Mouse (Mus musculus) frontal cortex, postnatal 10 days (tissue): ENCODE measurements at regions not wholly inside any gene's neighbourhood (a gene's known extent, or its start where the extent isn't known, plus 50 kb on each side); places are given as distances from the start of the nearest gene placed in this dataset.
"Not testable (repeated sequence)": the region's sequence is repeated elsewhere in the genome, so short reads cannot be mapped to it uniquely, and the experiment has no call there.

Experiments
- DNase-seq, 2 experiments: peaks; one replicate each; pipeline ENCODE4 v3.0.0; 2022; ENCODE audit warnings: low spot score in 2 of 2, mixed read lengths in 1 of 2

DNA sequence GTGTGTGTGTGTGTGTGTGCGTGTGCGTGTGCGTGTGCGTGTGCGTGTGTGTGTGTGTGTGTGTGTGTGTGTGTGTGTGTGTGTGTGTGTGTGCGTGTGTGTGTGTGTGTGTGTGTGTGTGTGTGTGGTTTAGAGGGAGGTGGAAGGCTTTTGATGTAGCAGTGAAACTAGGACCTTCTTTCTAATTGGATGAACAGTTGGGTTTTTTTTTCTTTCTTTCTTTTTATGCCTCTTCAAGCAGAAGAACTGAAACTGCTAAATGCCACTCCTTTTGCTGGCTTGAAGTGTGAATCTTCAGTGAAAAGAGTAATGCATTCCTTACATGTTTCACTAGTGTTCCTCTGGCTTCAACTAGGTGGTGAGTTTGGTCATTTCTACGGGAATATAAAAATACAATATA lies 828.8 kb upstream of the Olfr1507 start:
- DNase-seq = not testable (repeated sequence)

DNA sequence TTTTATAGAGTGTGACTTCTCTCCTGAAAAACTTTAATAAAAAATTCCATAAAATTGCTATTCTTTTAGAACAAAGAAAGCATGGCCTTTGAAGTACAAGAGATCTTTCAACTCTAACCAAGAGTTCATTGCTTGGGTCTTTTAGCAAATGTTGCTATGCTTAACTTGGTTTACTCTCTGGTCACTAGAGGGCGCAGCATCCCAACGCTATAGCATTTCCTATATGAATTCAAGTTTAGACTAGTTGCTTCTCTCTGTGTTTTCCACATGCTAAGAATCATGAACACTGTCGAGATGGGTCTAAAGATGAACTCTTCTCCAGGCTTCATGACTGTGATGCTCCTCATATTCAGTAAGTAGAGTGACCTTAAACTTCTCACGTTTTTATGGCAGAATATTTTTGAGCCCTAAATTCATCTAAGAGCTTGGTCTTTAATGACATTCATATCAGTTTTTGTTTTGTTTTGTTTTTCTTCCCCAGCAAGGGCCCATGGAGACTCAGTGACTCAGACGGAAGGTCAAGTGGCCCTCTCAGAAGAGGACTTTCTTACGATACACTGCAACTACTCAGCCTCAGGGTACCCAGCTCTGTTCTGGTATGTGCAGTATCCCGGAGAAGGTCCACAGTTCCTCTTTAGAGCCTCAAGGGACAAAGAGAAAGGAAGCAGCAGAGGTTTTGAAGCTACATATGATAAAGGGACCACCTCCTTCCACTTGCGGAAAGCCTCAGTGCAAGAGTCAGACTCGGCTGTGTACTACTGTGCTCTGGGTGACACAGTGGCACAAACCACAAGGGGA lies 823.2 kb upstream of the Olfr1507 start:
- not testable (repeated sequence) for DNase-seq

DNA sequence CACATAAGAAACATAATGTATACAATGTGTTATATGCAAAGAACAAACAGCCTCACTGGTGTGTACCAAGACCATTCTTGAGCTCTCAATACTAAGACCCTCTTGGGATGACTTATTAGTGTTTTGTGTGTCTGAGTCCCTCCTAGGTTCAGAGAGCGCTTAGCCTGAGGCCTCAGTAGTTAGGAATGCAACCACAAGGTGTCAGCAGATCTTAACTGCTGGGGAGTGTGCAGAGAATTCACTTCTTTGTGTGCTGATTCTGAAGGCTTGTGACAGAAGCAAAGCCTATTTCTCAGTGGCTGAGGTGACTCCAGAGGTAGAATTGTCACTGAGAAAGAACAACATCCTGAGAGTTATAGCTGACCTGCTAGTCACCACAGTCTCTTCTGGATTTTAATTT lies 816.9 kb upstream of the Olfr1507 start:
- not testable (repeated sequence) for DNase-seq

DNA sequence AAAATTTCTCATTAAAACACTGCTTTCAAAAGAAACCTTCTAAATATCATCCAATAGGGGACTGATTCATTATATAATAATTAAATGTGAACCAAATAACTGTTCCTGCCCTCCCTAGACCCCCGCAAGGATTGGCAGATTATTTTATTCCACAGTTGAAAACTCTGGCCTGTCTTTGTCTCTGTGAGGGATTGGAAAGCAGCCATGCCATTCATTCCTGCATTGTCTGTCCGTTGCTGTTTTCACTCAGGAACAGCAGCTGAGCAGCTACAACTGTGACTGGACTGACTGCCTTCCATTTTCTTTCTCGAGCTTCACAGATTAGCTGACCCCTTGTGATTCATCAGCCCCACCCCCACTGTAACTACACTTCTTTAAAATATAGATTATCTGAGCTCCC lies 807.6 kb upstream of the Olfr1507 start:
- DNase-seq = not testable (repeated sequence)

DNA sequence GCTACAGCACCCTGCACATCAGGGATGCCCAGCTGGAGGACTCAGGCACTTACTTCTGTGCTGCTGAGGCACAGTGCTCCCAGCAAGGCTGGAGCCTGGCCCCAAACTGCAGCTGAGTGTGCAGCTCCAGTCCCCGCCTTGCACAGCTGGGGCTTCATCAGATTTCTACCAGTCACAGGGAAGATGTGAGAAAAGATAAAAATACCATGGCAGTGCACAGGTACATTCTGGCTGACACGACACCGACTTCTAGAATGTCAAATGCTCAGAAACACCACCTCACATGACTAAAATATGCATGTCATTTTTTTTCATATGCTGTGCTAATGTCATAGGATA lies 806.9 kb upstream of the Olfr1507 start:
- DNase-seq = not testable (repeated sequence)

DNA sequence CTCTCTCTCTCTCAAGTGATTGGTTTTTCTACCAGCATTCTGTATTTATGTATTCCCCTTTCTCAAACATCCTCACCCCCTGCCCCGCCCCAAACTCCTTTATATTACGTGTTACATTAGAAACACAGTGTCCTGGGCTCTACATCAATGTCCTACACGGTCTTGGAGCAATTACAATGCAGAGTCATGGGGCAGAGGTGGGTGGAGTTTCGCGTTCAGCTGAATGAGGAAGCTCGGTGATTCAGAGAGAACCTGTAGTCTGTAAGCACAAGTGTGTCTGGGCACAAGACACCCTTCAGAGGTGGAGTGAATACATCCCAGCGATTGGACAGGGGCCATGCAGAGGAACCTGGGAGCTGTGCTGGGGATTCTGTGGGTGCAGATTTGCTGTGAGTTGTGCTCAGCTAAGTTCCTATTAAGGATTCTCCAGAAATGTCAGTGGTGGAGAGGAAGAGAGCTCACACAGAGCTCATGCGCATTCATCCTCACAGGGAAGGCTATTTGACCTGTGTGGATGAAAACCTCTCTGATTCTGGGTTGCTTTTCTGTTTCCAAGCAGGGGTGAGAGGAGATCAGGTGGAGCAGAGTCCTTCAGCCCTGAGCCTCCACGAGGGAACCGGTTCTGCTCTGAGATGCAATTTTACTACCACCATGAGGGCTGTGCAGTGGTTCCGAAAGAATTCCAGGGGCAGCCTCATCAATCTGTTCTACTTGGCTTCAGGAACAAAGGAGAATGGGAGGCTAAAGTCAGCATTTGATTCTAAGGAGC lies 806.4 kb upstream of the Olfr1507 start:
- not testable (repeated sequence) for DNase-seq

DNA sequence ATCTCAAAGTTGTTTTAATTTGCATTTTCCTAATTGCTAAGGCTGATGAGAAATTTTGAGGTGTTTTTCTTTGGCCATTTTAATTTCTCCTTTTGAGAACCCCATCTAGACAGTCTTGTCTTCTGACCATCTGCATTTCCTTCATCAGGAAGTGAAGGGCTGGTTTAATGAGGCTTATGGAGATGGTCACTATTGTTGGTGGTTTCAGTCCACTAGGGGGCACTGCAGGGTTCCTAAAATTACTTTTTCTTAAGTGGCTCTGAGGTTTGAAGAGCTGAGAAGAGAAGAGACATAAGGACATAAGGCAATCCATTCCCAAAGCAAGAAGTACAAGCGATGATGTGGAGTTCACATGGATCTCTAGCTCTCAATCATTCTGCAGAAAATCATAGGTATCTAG lies 805.6 kb upstream of the Olfr1507 start:
- not testable (repeated sequence) for DNase-seq

DNA sequence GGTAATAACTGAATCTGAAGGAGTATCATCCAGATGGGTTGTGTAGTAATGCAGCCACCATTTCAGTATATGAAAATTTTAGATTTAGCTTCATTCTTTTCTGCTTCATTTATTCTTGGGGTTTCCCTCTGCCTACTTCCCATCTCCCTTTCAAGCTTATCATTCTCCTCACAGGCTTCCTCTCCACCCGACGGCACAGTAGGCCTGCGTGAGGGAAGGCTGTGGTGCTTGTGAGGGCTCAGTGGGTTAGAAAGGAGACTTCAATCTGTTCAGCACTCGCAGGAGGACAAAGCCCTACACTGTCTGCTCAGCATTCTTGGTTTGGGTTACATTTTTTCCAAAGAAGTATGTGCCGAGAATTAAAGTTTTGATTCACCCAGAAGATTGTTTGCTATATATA lies 804.2 kb upstream of the Olfr1507 start:
- DNase-seq = not testable (repeated sequence)

DNA sequence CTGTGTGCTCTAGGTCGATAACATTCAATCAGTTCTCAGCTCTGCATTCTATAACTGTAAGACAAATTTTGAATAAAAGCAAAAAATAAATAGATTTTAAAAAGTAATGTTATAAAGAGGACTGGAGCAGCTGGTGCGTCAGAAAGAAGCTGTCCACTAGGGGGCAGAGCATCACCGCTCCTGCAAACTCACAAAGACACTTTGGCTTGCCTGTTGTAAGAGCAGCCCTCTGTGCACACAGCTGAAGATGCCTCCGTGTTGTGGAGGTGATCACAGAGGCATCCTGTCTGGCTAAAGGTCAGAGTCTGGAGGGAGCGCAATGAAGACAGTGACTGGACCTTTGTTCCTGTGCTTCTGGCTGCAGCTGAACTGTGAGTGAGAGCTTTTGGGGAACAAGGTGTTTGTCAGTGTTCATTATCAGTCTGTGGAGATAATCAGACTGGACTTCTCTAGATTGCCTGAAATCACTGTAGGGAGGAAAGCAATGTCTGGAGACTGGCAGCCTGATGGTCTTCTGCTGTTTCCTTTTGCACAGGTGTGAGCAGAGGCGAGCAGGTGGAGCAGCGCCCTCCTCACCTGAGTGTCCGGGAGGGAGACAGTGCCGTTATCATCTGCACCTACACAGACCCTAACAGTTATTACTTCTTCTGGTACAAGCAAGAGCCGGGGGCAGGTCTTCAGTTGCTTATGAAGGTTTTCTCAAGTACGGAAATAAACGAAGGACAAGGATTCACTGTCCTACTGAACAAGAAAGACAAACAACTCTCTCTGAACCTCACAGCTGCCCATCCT lies 788.0 kb upstream of the Olfr1507 start:
- DNase-seq = not testable (repeated sequence)

DNA sequence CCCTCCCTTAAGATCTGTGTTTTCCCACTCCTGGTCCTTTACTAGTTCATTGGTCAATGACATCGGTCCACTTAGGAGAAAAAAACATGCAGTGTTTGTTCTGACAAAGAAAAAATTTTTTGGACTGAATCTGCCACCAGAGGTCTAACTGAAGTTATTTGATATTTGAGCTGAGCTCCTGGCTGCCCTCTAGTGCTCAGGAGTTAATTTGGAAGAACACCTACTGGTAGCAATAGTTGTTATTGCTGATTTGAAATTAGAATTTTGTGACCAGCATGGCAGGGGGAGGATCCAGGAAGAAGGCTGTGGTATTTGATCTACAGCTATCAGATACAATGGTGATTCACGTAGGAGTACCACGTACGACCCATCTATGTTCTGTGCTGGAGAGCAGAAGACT lies 777.7 kb upstream of the Olfr1507 start:
- DNase-seq = not testable (repeated sequence)

DNA sequence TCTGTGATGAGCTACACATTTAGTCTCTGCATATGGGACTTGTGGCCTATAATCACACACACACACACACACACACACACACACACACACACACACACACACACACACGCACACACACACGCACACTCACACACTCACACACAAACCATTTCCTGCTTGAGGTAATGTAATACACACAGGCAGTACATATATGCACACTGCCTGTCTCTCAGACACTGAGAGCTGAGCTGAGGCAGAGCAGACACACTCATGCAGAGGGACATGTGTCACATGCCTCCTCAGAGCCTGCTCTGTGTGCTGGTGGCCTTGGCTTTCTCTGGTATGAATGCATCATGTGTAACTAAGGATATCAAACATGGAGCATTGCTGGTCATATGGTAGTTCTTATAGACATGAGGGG lies 772.1 kb upstream of the Olfr1507 start:
- not testable (repeated sequence) for DNase-seq

DNA sequence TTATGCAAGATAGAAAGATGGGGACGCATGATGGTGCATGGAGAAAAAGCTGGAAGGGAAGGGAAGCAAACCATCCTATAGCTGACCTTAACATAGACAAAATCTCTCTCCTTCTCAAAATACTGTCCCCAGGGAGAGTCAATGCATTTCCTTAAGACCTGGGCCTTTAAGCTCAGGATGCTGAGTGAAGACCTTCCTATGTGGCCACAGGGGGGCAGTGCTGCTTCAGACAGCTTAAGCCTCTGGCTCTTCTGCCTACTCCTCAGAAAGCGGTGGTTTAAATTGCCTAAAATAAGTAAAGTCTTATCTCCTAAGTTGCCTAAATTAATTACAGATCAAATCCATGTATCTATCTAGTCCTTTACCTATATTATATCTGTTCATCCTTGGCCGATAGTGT lies 760.4 kb upstream of the Olfr1507 start:
- DNase-seq = not testable (repeated sequence)

DNA sequence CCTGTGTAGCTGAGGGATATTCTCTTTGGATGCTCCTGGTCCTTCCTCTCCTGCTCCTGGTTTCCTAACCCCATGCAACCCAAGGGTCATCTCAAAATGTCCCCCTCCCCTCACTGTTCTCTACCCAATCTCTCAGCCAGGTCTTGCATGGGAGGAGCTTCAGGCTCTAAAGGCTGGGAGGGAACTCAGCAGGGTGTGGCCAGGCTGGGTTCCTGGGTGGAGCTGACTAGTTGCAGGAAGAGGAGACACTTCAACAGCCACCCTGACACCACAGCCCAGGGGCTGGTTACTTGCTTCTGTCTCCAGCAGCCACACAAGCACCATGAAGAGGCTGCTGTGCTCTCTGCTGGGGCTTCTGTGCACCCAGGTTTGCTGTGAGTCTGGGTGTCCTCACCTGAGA lies 757.9 kb upstream of the Olfr1507 start:
- not testable (repeated sequence) for DNase-seq

DNA sequence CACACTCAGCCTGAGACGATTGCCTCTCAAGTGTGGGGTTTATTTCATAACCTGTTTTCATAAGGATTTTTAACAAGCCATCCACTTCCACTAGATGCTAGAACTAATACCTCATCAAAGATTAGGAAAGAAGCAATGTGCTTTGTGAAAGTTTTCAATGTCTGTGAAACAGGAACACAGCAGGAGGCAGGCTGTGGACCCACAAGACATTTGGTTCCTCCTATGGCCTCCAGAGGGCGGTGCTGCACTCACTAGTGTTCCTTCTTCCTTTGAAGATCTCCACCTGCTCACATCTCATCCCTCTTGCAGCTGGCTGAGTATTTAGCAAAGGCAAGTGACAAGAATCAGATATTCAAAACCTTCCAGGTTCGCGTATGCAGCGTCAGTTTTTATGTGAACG lies 735.6 kb upstream of the Olfr1507 start:
- DNase-seq = not testable (repeated sequence)

DNA sequence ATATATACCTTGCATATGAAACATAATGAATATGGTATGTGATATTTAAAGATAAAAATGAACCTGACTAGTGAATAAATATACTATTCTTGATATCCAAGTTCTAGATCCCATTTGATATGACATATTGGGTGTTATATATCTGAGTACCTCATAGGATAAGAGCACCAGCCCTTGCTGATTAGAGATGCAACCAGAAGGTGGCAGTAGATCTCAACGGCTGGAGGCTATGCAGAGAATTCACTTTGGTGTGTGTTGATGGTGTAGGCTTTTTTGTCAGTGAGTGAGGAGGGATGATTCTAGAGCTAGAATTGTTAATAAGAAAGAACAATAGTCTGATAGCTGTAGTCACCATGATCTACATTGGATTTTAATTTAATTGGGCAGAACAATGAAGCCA lies 729.2 kb upstream of the Olfr1507 start:
- not testable (repeated sequence) for DNase-seq

DNA sequence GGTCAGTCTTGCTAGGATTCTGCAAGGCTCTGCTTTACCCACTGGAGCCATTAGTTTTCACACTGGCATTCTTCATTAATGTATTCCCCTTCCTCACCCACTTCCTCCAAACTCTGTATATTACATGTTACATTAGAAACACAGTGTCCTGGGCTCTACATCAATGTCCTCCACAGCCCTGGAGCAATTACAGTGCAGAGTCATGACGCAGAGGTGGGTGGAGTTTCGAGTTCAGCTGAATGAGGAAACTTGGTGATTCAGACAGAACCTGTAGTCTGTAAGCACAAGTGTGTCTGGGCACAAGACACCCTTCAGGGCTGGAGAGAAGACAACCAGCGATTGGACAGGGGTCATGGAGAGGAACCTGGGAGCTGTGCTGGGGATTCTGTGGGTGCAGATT lies 715.0 kb upstream of the Olfr1507 start:
- not testable (repeated sequence) for DNase-seq

DNA sequence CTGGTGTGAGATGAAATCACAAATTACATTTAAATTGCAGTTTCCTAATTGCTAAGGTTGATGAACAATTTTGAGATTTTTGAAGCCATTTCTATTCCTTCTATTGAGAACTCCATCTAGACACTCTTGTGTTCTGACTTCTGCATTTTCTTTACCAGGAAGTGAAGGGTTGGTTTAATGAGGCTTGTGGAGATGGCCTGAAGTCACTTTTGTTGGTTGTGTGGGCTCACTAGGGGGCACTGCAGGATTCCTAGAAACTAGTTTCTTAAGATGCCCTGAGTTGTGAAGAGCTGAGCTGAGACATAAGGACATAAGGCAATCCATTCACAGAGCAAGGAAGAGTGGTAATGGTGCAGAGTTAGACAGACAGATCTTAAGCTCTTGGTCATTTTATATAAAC lies 713.7 kb upstream of the Olfr1507 start:
- not testable (repeated sequence) for DNase-seq

DNA sequence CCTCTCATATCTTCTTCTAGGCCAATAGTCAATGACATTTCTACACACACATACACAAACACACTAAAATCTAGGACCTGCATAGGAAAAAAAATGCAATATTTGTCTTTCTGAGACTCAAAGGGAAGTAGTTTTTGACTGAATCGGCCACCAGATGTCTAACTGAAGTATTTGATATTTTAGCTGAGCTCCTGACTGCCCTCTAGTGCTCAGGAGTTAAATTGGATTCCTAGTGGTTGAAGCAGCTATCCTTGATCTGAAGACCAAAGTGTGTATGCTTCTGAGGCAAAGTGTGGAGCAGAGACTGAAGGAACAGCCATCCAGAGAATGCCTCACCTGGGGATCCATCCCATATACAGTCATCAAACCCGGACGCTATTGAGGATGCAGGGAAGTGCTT lies 695.4 kb upstream of the Olfr1507 start:
- not testable (repeated sequence) for DNase-seq

DNA sequence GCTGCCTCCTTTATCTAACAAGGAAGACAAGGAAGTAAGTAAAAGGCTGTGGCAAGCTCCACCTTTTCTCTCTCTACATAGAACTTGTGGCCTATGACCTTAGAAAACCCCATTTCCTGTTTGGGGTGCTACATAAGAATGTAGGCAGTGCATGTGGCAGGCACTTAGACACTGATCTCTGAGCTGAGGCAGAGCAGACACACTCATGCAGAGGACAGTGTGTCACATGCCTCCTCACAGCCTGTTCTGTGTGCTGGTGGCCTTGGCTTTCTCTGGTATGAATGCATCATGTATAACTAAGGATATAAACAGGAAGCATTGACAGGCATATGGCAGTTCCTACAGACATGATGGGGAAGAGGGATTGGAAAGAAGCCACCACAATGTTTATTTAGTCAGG lies 678.5 kb upstream of the Olfr1507 start:
- DNase-seq = not testable (repeated sequence)

DNA sequence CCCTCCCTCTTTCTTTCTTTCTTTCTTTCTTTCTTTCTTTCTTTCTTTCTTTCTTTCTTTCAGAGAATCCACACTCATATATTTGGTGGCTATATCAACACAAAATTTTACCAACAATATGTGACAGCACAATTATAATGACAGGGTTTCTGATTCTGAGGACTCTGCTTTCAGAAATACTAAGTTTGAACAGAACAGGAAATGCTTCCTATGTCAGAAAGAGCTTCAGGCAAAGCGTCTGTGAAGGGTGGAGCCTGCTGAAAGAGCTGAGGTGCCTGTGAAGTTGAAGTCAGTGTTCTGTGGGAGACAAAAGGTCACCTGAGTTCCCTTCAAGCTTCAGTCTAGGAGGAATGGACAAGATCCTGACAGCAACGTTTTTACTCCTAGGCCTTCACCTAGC lies 670.8 kb upstream of the Olfr1507 start:
- DNase-seq = not testable (repeated sequence)

DNA sequence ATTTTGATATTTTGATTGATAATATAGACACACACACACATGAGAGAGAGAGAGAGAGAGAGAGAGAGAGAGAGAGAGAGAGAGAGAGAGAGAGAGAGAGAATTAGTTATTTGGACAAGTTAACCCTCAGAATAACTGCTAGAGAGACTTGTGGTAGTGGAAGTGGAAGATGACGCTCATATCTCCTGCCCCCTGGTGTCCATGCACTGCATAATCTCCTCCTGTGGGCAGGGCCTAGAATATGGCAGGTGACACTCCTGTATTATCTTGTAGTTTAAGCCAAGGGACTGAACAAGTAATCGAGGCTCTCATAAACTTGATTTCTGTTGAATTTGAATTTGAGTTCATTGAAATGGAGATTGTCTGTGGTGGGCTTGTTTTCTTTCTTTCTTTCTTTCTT lies 663.5 kb upstream of the Olfr1507 start:
- DNase-seq = not testable (repeated sequence)

DNA sequence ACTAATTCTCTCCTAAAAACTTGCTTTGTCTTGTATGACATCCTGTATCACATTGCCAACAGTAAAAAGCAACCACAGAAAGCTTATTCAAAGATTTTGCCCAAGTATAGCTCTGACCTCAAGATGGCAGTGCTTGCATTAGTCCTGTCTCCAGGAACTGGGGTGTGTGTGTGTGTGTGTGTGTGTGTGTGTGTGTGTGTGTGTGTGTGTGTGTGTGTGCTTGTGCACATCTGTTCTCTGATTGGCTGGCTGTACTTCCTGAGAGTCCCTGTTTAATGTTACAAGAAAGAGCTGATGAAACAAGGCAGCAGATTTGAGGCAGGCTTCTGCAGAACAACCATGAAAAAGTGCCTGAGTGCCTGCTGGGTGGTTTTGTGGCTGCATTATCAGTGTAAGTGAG lies 639.2 kb upstream of the Olfr1507 start:
- DNase-seq = not testable (repeated sequence)
